Mouse (Mus musculus): ENCODE data around the gene Tmem54.

The Tmem54 gene

DNA sequence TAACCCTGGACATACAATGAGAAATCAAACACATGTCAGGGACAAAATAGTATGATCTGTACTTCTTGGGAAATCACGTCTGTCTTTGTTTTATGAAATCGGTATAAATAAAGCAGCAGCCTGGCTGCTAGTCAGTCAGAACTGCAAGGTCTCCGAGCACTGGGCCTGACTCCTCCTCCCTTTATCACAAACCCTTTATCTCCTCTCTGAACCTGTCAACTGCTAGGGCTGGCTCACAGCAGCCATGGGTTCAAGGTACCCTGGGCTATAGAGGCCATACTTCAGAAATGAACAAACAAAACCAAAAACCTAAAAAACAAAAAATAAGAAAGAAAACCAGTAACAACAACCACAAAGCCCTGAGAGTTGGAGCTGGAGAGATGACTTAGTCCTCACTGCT is 53.2 kb downstream of the Tmem54 start:
- DNase-seq = no peak

DNA sequence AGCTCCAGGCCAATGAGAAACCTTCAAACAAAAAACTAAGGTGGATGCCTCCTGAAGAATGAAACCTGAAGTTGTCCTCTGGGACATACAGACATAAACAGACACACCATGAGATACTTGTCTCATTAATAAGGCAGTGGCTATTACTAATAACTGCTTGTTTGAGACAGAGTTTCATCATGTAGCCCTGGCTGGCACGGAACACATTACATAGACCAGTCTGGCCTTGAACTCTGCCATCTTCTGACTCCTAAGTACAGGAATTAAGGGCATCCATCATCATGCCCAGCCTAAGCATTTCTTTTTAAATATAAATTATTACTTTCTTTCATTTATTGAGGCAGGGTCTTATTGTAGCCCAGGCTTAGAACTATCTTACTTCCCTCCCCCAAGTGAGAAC is 55.7 kb downstream of the Tmem54 start:
- no peak for DNase-seq
